Comparison of ENCODE assay signal across 8 mouse cellular contexts in genomic region chr7:19932877-19933809, GRCm38 (mm10). TPM values are rescaled to one million over a fixed set of nuclear protein-coding genes. Genes with fewer than 3 reads are reported as not detected.
DNase-seq lines count a peak whose midpoint lies in the region; ATAC-seq and TF ChIP-seq lines count a peak whose summit lies in the region.

No protein-coding gene starts in this region.

- H3K4me3 ChIP-seq in heart, embryonic 13.5 days, result peak overlapping the region; percentile 26
- peak overlapping the region; percentile 6; the same call in 1 of the 2 replicates for H3K4me3 ChIP-seq in kidney, embryonic 16.5 days (ENCODE audit: low read length)
- H3K4me3 ChIP-seq in liver, adult 2 months (ENCODE audit: insufficient read depth, low read depth, low read length), result no peak overlapping the region

- 12% methylated on average over 20 of the region's 21 CpGs for WGBS in heart, embryonic 13.5 days
- WGBS in kidney, embryonic 16.5 days, result 22% methylated on average over 20 of the region's 21 CpGs
- 18% methylated on average over 21 of the region's 21 CpGs for WGBS in liver, adult 2 months

- peaks cover 51% of the 10 kb centered on the region for H3K4me1 ChIP-seq in heart, embryonic 13.5 days
- H3K4me1 ChIP-seq in kidney, embryonic 16.5 days (ENCODE audit: insufficient read depth, low read length), result no peaks in the 10 kb centered on the region
- 0 out of 2 replicates have a peak, but pooled peaks cover 2% of the 10 kb centered on the region for H3K4me1 ChIP-seq in liver, adult 2 months (ENCODE audit: control insufficient read depth, insufficient read depth, low read length)

- no peaks in the 10 kb centered on the region for H3K36me3 ChIP-seq in heart, embryonic 13.5 days
- H3K36me3 ChIP-seq in kidney, embryonic 16.5 days (ENCODE audit: insufficient read depth, low read length), result no peaks in the 10 kb centered on the region
- no peaks in the 10 kb centered on the region for H3K36me3 ChIP-seq in liver, adult 2 months (ENCODE audit: control insufficient read depth, insufficient read depth, low read length)

- peak overlapping the region; percentile 70 for H3K27ac ChIP-seq in heart, embryonic 13.5 days (replicated peaks)
- no peak overlapping the region for H3K27ac ChIP-seq in kidney, embryonic 16.5 days (ENCODE audit: low read length)
- H3K27ac ChIP-seq in liver, adult 2 months (replicated peaks; ENCODE audit: insufficient read depth, low read depth, low read length), result 0 out of 2 replicates have a peak overlapping the region, but pooled peaks have one; percentile 11

- 0 out of 2 replicates have a peak, but pooled peaks cover 10% of the 10 kb centered on the region for H3K27me3 ChIP-seq in heart, embryonic 13.5 days (replicated peaks)
- H3K27me3 ChIP-seq in kidney, embryonic 16.5 days (ENCODE audit: insufficient read depth, low read length), result no peaks in the 10 kb centered on the region; the same call in 1 of the 2 replicates
- H3K27me3 ChIP-seq in liver, adult 2 months (ENCODE audit: control insufficient read depth, insufficient read depth, low read length), result no peaks in the 10 kb centered on the region

- no peak for ATAC-seq in heart, embryonic 13.5 days (ENCODE audit: extremely low read depth, insufficient number of reproducible peaks, low FRiP score, low TSS enrichment)
- ATAC-seq in kidney, embryonic 16.5 days (ENCODE audit: low FRiP score, low TSS enrichment), result peak; percentile 64; the same call in 1 of the 2 replicates
- ATAC-seq in monocyte, adult 5-6 weeks (replicated peaks; ENCODE audit: insufficient number of reproducible peaks, low FRiP score, low TSS enrichment, poor library complexity, severe bottlenecking), result peak; percentile 55

- peak overlapping the region; percentile 60 for H3K4me2 ChIP-seq in heart, embryonic 13.5 days
- peak overlapping the region; percentile 38 for H3K4me2 ChIP-seq in kidney, embryonic 16.5 days (replicated peaks; ENCODE audit: low read depth, low read length)

- no peak for TF ChIP-seq POLR2A in liver, adult 2 months (IDR thresholded peaks at IDR 0.05; ENCODE audit: extremely low read depth, insufficient read depth, low read length)

- no peaks in the 10 kb centered on the region for H3K79me2 ChIP-seq in liver, adult 2 months (ENCODE audit: control insufficient read depth, insufficient read depth, low read length)

- DNase-seq in CD4-positive, CD25-positive, alpha-beta regulatory T cell, adult 2 months (ENCODE audit: low read depth, low spot score), result peak; percentile 93
- DNase-seq in adrenal gland, postnatal 10 days, result peak; percentile 72
- peak; percentile 96 for DNase-seq in fibroblast of lung, adult 2 months (ENCODE audit: low read depth)
- DNase-seq in liver, adult 2 months (ENCODE audit: extremely low read depth, low read depth, low spot score), result peak; percentile 70
- peak; percentile 58 for DNase-seq in testis, postnatal 14 days (ENCODE audit: low spot score)

- H3K9ac ChIP-seq in heart, embryonic 13.5 days, result 0 out of 2 replicates have a peak overlapping the region, but pooled peaks have one; percentile 30
- no peak overlapping the region for H3K9ac ChIP-seq in kidney, embryonic 16.5 days (replicated peaks; ENCODE audit: low read length)
- H3K9ac ChIP-seq in liver, adult 2 months (ENCODE audit: low read depth, low read length), result no peak overlapping the region

- no peaks in the 10 kb centered on the region for H3K9me3 ChIP-seq in heart, embryonic 13.5 days
- no peaks in the 10 kb centered on the region for H3K9me3 ChIP-seq in kidney, embryonic 16.5 days (ENCODE audit: low read length)

- TF ChIP-seq CTCF in liver, adult 2 months (IDR thresholded peaks at IDR 0.05; ENCODE audit: low read depth, low read length), result no peak

RNA-seq across cellular contexts. Expression of gene Pvr, which starts 12.2 kb away (rescaled TPM):
- total RNA-seq in adrenal gland, postnatal 10 days (2021), result 10 to 100 TPM; 20.9 to 24.9 TPM
- 15.7 TPM in 2 replicates for polyA plus RNA-seq in heart, embryonic 13.5 days (2015; fragmentation: Nextera tagmentation; extraction: Ambion mirVana)
- 11.8 and 16.0 TPM in 2 replicates for polyA plus RNA-seq in kidney, embryonic 16.5 days (2015; fragmentation: Nextera tagmentation; extraction: Ambion mirVana)
- 5.1 and 7.6 TPM in 2 replicates for total RNA-seq in liver, adult 2 months (2014; rRNA removed)
- 3.4 and 6.8 TPM in 2 replicates for polyA plus RNA-seq in liver, adult 2 months (2012; rRNA removed)
- 8.2 to 13.6 TPM (median 12.2 TPM) in 3 replicates for total RNA-seq in monocyte, adult 5-6 weeks (2017)

RNA-seq across cellular contexts. Expression of gene Igsf23, which starts 17.4 kb away (rescaled TPM):
- total RNA-seq in adrenal gland, postnatal 10 days (2021), result under 1 TPM; 0.27 TPM
- polyA plus RNA-seq in heart, embryonic 13.5 days (2015; fragmentation: Nextera tagmentation; extraction: Ambion mirVana), result 1.2 and 1.6 TPM in 2 replicates
- polyA plus RNA-seq in kidney, embryonic 16.5 days (2015; fragmentation: Nextera tagmentation; extraction: Ambion mirVana), result 0.21 TPM in 1 of 2 replicates, not detected in the other
- 0.09 and 0.13 TPM in 2 replicates for total RNA-seq in liver, adult 2 months (2014; rRNA removed)
- 0.78 and 1.6 TPM in 2 replicates for polyA plus RNA-seq in liver, adult 2 months (2012; rRNA removed)
- 0.75 TPM in 1 of 3 replicates, not detected in the others for total RNA-seq in monocyte, adult 5-6 weeks (2017)

RNA-seq across cellular contexts. Expression of gene Ceacam20, which starts 32.1 kb away (rescaled TPM):
- not detected for total RNA-seq in adrenal gland, postnatal 10 days (2021)
- not detected in 2 replicates for polyA plus RNA-seq in heart, embryonic 13.5 days (2015; fragmentation: Nextera tagmentation; extraction: Ambion mirVana)
- not detected in 2 replicates for polyA plus RNA-seq in kidney, embryonic 16.5 days (2015; fragmentation: Nextera tagmentation; extraction: Ambion mirVana)
- total RNA-seq in liver, adult 2 months (2014; rRNA removed), result not detected in 2 replicates
- polyA plus RNA-seq in liver, adult 2 months (2012; rRNA removed), result not detected in 2 replicates
- total RNA-seq in monocyte, adult 5-6 weeks (2017), result not detected in 3 replicates

RNA-seq across cellular contexts. Expression of gene Ceacam19, which starts 45.4 kb away (rescaled TPM):
- not detected for total RNA-seq in adrenal gland, postnatal 10 days (2021)
- not detected in 2 replicates for polyA plus RNA-seq in heart, embryonic 13.5 days (2015; fragmentation: Nextera tagmentation; extraction: Ambion mirVana)
- polyA plus RNA-seq in kidney, embryonic 16.5 days (2015; fragmentation: Nextera tagmentation; extraction: Ambion mirVana), result 0.06 TPM in 1 of 2 replicates, not detected in the other
- total RNA-seq in liver, adult 2 months (2014; rRNA removed), result not detected in 2 replicates
- polyA plus RNA-seq in liver, adult 2 months (2012; rRNA removed), result not detected in 2 replicates
- 0.38 to 1.2 TPM (median 0.75 TPM) in 3 replicates for total RNA-seq in monocyte, adult 5-6 weeks (2017)

RNA-seq across cellular contexts. Expression of gene Nlrp9b, which starts 58.1 kb away (rescaled TPM):
- total RNA-seq in adrenal gland, postnatal 10 days (2021), result not detected
- polyA plus RNA-seq in heart, embryonic 13.5 days (2015; fragmentation: Nextera tagmentation; extraction: Ambion mirVana), result not detected in 2 replicates
- not detected in 2 replicates for polyA plus RNA-seq in kidney, embryonic 16.5 days (2015; fragmentation: Nextera tagmentation; extraction: Ambion mirVana)
- not detected in 2 replicates for total RNA-seq in liver, adult 2 months (2014; rRNA removed)
- not detected in 2 replicates for polyA plus RNA-seq in liver, adult 2 months (2012; rRNA removed)
- total RNA-seq in monocyte, adult 5-6 weeks (2017), result not detected in 3 replicates
